Mouse (Mus musculus) G1E (cell line): ENCODE measurements around the gene Slc4a4. TPM values are rescaled to one million over a fixed set of nuclear protein-coding genes. Genes with fewer than 3 reads are reported as not detected.

Experiments
- ATAC-seq: 2 replicates; pipeline ENCODE4 v1.8.0; 2016; ENCODE audit warnings: mild to moderate bottlenecking; ENCODE audit not compliant: insufficient number of reproducible peaks, poor library complexity, low FRiP score, severe bottlenecking; ENCODE audit errors: extremely low read depth
- DNase-seq: peaks from one replicate; pipeline ENCODE4 v3.0.0; 2012; ENCODE audit warnings: low spot score
- H3K27me3 ChIP-seq: 2 replicates; pipeline ENCODE4 v1.6.1; 2012; ENCODE audit warnings: mild to moderate bottlenecking, low read length, inconsistent platforms; ENCODE audit not compliant: insufficient read depth
- H3K36me3 ChIP-seq: replicated peaks from 2 replicates; pipeline ENCODE3; 2012; ENCODE audit warnings: mild to moderate bottlenecking, inconsistent platforms
- H3K4me1 ChIP-seq: 2 replicates; pipeline ENCODE4 v1.6.1; 2012; ENCODE audit warnings: low read depth, low read length, inconsistent platforms, mixed read lengths; ENCODE audit not compliant: insufficient read depth
- H3K4me3 ChIP-seq: 2 replicates; pipeline ENCODE4 v1.5.1; 2012; ENCODE audit warnings: low read depth, mild to moderate bottlenecking, inconsistent platforms, low read length, moderate library complexity, mixed read lengths
- H3K9me3 ChIP-seq: replicated peaks from 2 replicates; pipeline ENCODE4 v1.6.1; 2012; ENCODE audit warnings: inconsistent platforms
- CTCF ChIP-seq: IDR thresholded peaks from 2 replicates; pipeline ENCODE4 v1.5.1; 2012; ENCODE audit warnings: low read depth, low read length, inconsistent platforms, mixed read lengths
- GATA1 ChIP-seq: IDR thresholded peaks from 2 replicates; pipeline ENCODE4 v1.6.1; 2012; ENCODE audit warnings: borderline replicate concordance, low read length, inconsistent platforms, mixed read lengths
- GATA2 ChIP-seq: IDR thresholded peaks from 2 replicates; pipeline ENCODE4 v1.6.1; 2012; ENCODE audit warnings: low read depth, low read length, inconsistent platforms, borderline replicate concordance
- POLR2AphosphoS5 ChIP-seq: IDR thresholded peaks from 2 replicates; pipeline ENCODE4 v1.6.1; 2012; ENCODE audit warnings: low read depth, low read length, inconsistent platforms; ENCODE audit not compliant: insufficient replicate concordance
- TAL1 ChIP-seq: conservative IDR thresholded peaks from 2 replicates; pipeline ENCODE4 v1.6.1; 2012; ENCODE audit warnings: low read depth, low read length, inconsistent platforms, mixed read lengths
- polyA plus RNA-seq: library from polyadenylated mRNA; stranded (reverse); fragments of >175 nt; gene quantifications from 2 replicates; pipeline ENCODE4 v1.2.3, GENCODE M21; 2012
- total RNA-seq, 2 experiments: library from RNA; stranded (forward) in 1 of 2; stranded (reverse) in 1 of 2; fragments of 200-1000 nt in 1 of 2; fragments of >200 nt in 1 of 2; fragmentation: Nextera tagmentation in 1 of 2; gene quantifications; 2 replicates each; pipeline ENCODE4 v1.2.3; 2014 to 2017

The Slc4a4 gene
- total and polyA plus RNA-seq, 3 experiments: 0.11 TPM; not detected in 2

GRCm38 (mm10) chr5:89015878-89016277 is 129.3 kb downstream of the Slc4a4 start:
- DNase-seq (no peak), ATAC-seq (no peak)
- Histone ChIP-seq H3K4me1 (no peaks in the 10 kb centered on the region), H3K27me3 (no peaks in the 10 kb centered on the region), H3K9me3 (peaks cover 12% of the 10 kb centered on the region), H3K4me3 (no peak overlapping the region), H3K36me3 (no peaks in the 10 kb centered on the region)
- TF ChIP-seq TAL1: no peak
- no peak for TF ChIP-seq GATA2
- TF ChIP-seq CTCF: no peak
- TF ChIP-seq GATA1: no peak
- no peak for TF ChIP-seq POLR2AphosphoS5

GRCm38 (mm10) chr5:89018537-89018936 is 131.9 kb downstream of the Slc4a4 start:
- ATAC-seq (no peak), DNase-seq (no peak)
- TF ChIP-seq GATA1 (no peak), CTCF (no peak), POLR2AphosphoS5 (no peak), GATA2 (no peak), TAL1 (no peak)
- no peaks in the 10 kb centered on the region for H3K27me3 ChIP-seq
- H3K36me3 ChIP-seq: no peaks in the 10 kb centered on the region
- H3K4me3 ChIP-seq: no peak overlapping the region
- H3K4me1 ChIP-seq: no peaks in the 10 kb centered on the region
- H3K9me3 ChIP-seq: peaks cover 18% of the 10 kb centered on the region

GRCm38 (mm10) chr5:89024413-89024812 is 137.8 kb downstream of the Slc4a4 start:
- Histone ChIP-seq H3K36me3 (no peaks in the 10 kb centered on the region), H3K9me3 (peaks cover 24% of the 10 kb centered on the region), H3K27me3 (no peaks in the 10 kb centered on the region), H3K4me1 (no peaks in the 10 kb centered on the region), H3K4me3 (no peak overlapping the region)
- no peak for TF ChIP-seq GATA2
- DNase-seq (no peak), ATAC-seq (no peak)

DNA sequence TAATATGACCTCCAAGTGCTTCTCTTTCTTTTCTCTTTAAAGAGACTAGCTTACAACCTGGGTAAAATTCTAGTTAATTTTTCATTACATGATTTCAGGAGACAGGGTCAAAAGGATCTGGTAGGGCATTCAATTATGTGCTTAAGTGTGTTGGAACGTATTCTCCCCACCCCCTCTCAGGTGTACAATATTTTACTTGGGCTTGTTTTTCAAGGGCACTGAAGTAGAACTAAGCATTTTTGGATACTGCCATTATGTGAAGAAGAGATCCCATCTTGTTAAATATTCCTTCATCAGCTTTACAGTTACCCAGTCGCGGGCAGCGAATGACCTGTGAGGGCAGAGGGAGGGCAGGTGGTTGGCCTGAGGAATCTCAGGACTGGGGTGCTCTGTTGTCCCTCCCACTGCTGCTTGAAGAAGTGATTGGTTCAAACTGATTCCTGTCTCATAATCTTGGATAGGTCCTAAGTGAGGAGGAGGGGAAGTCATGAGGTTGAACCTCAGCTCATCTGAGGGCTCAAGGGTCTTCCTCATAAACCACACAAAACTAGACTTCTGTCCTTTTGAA is 141.0 kb downstream of the Slc4a4 start:
- Histone ChIP-seq H3K27me3 (no peaks in the 10 kb centered on the region), H3K9me3 (peaks cover 15% of the 10 kb centered on the region), H3K36me3 (no peaks in the 10 kb centered on the region), H3K4me1 (no peaks in the 10 kb centered on the region), H3K4me3 (no peak overlapping the region)
- no peak for TF ChIP-seq TAL1
- no peak for TF ChIP-seq GATA1
- TF ChIP-seq CTCF: no peak
- TF ChIP-seq POLR2AphosphoS5: no peak
- no peak for TF ChIP-seq GATA2
- no peak for DNase-seq
- no peak for ATAC-seq

DNA sequence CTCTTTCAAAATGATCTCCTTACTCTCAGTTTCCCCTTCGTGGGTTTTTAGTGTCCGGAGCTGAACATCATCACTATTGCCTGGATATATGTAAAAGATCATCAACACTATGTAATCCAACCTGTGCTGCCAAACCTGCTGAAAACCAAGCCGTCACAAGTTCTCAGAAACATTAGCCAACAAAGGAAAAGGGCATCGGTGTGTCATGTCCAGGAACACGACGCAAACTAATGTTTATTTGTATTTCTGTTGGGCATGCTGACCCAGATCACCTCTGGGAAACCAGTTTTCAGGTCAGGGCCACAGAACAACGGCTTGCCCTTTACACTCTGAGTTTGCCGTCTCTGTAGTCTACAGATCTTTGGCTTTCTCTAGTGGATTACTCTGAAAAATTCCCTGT is 146.0 kb downstream of the Slc4a4 start:
- DNase-seq (no peak), ATAC-seq (no peak)
- no peaks in the 10 kb centered on the region for H3K4me1 ChIP-seq
- no peaks in the 10 kb centered on the region for H3K36me3 ChIP-seq
- peaks cover 20% of the 10 kb centered on the region for H3K9me3 ChIP-seq
- H3K4me3 ChIP-seq: no peak overlapping the region
- H3K27me3 ChIP-seq: no peaks in the 10 kb centered on the region
- no peak for TF ChIP-seq CTCF

- TF ChIP-seq GATA2 (no peak), CTCF (no peak), POLR2AphosphoS5 (no peak), TAL1 (no peak), GATA1 (no peak)
- no peaks in the 10 kb centered on the region for H3K36me3 ChIP-seq
- no peaks in the 10 kb centered on the region for H3K4me1 ChIP-seq
- DNase-seq (no peak), ATAC-seq (no peak)
- H3K9me3 ChIP-seq: peaks cover 18% of the 10 kb centered on the region
- no peak overlapping the region for H3K4me3 ChIP-seq
- H3K27me3 ChIP-seq: no peaks in the 10 kb centered on the region
Measured at GRCm38 (mm10) chr5:89033256-89033655, 146.6 kb downstream of the Slc4a4 start.

- no peak overlapping the region for H3K4me3 ChIP-seq
- DNase-seq (no peak), ATAC-seq (no peak)
- no peaks in the 10 kb centered on the region for H3K36me3 ChIP-seq
- H3K27me3 ChIP-seq: no peaks in the 10 kb centered on the region
- H3K9me3 ChIP-seq: peaks cover 21% of the 10 kb centered on the region
- TF ChIP-seq POLR2AphosphoS5: no peak
- TF ChIP-seq CTCF: no peak
- no peak for TF ChIP-seq GATA1
- no peak for TF ChIP-seq TAL1
- no peak for TF ChIP-seq GATA2
- no peaks in the 10 kb centered on the region for H3K4me1 ChIP-seq
Measured at GRCm38 (mm10) chr5:89036147-89036546, 149.5 kb downstream of the Slc4a4 start.
